Mouse (Mus musculus): Measurements from ENCODE around the gene Plpp7.
A peak's percentile ranks its signal among the peaks of the same experiment; 100 is the strongest.

Plpp7 gene

GRCm38 (mm10) chr2:32134039-32134438 lies 38.7 kb downstream of the Plpp7 start:
- no peak for DNase-seq (ENCODE audit: extremely low read depth, insufficient read length, low spot score)

- peak; percentile 96 for DNase-seq (ENCODE audit: extremely low read depth, insufficient read length, low spot score)
Measured at GRCm38 (mm10) chr2:32137667-32138266, 42.4 kb downstream of the Plpp7 start.

DNA sequence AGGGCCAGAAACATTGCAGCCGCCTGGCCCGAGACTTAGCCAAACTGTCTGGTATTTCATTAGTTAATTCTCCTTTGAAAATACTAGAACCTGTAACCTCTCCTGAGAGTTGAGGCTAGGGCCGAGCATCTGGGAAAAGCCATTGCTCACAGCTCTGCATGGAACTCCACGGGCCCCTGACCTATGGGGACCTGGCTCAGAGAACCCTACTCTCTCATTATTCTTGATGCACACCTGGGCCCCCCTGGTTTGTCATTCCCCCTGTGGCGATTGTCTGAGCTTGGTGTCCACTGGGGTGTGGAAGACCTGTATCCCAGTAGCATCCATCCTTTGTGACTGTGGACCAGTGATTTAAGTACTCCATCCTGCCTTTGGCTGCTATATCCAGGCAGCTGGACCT lies 44.0 kb downstream of the Plpp7 start:
- no peak for DNase-seq (ENCODE audit: extremely low read depth, insufficient read length, low spot score)

DNA sequence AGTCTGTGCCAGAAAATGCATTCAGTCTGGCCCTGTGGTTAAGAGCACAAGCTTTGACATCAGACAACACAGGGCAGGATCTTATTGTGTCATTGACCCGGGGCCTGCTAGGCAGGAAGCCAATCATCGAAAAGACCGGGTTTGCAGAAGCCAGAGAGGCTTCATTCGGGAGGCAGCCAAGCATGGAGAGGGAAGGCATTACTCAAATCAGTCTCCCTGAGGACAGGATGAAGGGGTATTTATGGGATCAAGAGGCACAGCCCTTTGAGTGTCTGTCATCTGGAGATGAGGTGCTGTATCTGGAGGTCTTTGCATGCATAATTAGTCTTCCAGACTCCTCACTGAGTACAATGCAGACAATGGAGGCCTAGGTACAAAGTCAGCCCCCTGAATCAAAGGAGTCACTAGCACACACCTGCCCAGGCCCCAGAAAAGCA lies 45.2 kb downstream of the Plpp7 start:
- no peak for DNase-seq (ENCODE audit: extremely low read depth, insufficient read length, low spot score)

DNA sequence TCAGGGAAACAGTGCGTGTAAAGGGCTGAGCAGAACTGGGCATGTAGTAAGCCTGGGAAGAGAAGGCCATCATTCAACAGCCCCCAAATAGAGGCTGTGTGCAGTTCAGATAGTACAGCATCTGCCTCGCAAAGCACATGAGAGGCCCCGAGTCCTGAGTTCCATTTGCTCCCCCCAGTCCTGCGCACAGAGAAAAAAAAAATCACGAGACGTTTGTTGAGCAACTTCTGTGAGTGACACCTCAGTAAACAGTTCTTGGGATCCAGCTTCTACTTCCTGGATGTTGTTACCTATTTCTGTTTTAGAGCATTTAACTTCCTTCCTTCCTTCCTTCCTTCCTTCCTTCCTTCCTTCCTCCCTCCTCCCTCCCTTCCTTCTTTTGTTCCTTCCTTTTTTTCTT lies 46.3 kb downstream of the Plpp7 start:
- DNase-seq (ENCODE audit: extremely low read depth, insufficient read length, low spot score), result no peak

- no peak for DNase-seq (ENCODE audit: extremely low read depth, insufficient read length, low spot score)
Measured at GRCm38 (mm10) chr2:32142368-32142767, 47.0 kb downstream of the Plpp7 start.

GRCm38 (mm10) chr2:32144633-32145032 lies 49.3 kb downstream of the Plpp7 start:
- DNase-seq (ENCODE audit: extremely low read depth, insufficient read length, low spot score), result no peak

DNA sequence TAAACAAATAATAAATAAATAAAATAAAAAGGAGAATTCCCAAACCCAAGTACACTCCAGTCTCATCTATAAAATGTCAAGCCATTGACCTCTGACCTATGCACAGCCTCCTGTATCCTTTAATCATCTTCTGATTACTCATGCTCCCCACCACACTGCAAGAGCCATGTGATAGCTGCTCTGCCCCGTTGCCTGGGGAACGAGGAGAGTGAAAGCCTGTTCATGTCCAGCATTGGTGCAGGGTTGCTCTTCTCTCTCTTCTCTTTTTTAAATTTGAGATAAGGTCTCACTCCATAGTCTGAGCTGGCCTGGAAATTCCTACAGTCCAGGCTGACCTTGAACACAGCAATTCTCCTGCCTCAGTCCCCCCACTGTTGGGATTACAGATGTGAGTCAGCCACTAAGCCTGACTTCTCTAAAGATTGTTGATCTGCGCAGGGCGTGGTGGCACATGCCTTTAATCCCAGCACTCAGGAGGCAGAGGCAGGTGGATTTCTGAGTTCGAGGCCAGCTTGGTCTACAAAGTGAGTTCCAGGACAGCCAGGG lies 51.4 kb downstream of the Plpp7 start:
- DNase-seq (ENCODE audit: extremely low read depth, insufficient read length, low spot score), result no peak

- no peak for DNase-seq (ENCODE audit: extremely low read depth, insufficient read length, low spot score)
Measured at GRCm38 (mm10) chr2:32150135-32150534, 54.8 kb downstream of the Plpp7 start.

GRCm38 (mm10) chr2:32150562-32150923 lies 55.2 kb downstream of the Plpp7 start:
- peak; percentile 48 for DNase-seq (ENCODE audit: extremely low read depth, insufficient read length, low spot score)

DNA sequence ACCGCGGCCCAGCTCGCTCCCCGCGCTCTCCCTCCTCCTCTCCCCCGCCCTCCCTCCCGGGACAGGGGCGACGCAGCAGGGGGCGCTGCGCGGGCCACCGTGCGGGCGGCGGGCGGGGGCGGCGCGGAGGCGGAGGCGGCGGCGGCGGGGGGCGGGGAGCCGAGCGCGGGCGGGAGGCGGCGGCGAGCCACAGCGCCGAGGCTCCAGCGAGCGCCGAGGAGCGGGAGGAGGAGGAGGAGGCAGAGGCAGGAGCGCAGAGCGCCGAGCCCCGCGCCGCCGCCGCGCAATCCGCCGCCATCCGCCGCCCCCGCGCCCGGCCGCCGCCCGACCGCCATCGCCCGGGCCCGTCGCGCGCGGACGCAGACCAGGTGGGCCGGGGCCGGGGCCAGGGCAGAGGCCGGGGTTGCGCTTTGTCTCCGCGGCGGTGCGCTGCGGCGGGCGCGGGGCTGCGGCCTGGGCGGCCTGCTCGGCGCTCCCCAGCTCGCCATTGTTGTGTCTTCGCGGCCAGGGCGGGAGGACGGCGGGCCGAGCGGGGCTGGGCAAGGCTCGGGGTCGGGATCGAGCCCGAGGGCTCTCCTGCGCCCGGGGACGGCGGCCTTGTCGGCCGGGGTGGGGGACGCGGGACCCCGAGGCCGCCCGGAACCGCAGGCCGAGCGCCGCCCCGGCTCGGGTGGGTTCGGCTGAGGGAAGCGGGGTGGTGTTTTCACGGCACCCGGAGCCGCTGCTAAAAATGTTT lies 55.8 kb downstream of the Plpp7 start, which contains the start of gene Prrc2b:
TSS of gene Prrc2b (plus strand) at position 159 of the 736 bp plus-strand sequence.
- peak; percentile 45 for DNase-seq (ENCODE audit: extremely low read depth, insufficient read length, low spot score)

DNA sequence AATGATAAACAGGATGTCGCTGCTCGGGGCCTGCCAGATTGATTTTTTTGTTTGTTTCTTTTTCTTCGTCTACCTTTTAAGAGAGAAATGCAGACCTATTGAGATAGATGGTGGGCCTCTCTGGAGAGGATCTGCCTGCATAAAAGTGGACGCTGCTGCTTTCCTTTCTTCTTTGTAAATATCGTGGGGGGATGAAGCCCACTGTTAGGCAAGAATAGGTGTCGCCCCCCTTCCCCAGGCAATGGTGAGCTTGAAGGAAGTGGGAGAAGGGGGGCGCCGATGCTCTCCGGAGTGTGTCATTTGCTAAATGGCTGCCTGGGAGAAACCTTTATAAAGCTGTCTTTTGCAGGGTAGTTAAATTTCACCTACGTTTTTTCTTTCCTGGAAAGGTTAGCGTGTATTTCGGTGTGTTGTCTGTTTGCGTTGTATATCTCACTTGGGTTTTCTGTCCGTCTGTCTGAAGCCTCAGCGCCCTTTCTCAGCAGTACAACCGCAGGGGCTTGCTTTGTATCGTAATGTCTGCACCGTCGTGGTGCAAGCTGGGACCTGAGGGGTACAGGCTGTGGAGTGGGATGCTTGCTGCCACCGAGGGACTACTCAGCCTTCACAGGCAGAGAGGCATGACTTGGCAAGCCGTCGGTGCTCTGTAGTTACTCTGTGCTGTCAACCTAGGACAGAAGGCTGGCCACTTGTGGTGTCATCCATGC lies 56.5 kb downstream of the Plpp7 start:
- DNase-seq (ENCODE audit: extremely low read depth, insufficient read length, low spot score), result peak; percentile 43

- DNase-seq (ENCODE audit: extremely low read depth, insufficient read length, low spot score), result no peak
Measured at GRCm38 (mm10) chr2:32152367-32153034, 57.2 kb downstream of the Plpp7 start.

DNA sequence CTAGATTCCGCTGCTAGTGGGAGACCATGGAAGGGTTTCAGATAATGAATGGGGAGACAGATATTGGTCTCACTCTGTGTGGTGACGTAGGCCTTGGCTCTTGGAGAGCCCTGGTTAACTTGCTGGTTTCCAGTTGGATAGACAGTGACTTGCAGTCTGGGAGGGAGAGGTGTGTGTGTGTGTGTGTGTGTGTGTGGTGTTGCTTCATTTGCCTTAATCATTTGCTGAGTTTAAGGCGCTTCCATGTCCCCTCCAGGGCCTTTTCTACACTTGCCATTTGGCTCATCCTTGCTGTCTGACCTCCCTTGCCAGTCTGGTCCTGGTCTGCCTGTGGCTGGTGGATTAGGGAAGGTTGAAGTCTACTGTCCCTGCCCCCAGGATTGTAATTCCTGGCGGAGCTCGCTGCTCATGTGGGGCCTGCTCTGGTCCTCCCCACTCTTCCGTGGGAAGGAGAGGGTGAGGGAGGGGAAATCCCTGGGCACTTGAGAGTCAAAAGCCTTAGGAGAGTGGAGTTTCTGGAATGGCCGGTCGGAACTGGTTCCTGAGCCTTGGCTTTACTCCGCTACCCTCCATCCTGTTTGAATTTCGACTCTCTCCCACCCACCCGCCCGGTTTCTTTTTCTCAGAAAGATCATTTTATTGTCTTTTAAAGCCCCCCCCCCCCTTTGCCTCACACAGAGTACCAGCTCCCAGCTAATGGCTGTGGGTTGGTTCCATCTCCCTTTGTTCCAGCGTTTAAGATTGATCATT lies 57.9 kb downstream of the Plpp7 start:
- no peak for DNase-seq (ENCODE audit: extremely low read depth, insufficient read length, low spot score)

DNA sequence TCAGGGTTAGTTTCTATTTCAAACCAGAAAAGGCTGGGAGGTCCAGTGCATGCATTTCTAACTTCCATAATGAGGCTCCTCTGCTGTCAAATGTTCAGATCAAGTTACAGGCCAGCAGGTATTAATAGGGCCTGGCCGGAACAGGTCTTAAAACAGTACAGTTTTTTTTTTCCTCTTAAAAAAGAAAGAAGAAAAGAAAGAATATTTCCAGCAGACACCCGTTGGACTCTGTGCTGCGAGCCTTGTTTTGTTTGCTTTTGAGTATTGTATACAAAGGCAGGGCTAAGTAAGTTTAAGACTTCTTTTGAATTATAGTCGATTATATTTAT lies 58.4 kb downstream of the Plpp7 start:
- no peak for DNase-seq (ENCODE audit: extremely low read depth, insufficient read length, low spot score)

- DNase-seq (ENCODE audit: extremely low read depth, insufficient read length, low spot score), result no peak
Measured at GRCm38 (mm10) chr2:32154334-32154997, 59.1 kb downstream of the Plpp7 start.

DNA sequence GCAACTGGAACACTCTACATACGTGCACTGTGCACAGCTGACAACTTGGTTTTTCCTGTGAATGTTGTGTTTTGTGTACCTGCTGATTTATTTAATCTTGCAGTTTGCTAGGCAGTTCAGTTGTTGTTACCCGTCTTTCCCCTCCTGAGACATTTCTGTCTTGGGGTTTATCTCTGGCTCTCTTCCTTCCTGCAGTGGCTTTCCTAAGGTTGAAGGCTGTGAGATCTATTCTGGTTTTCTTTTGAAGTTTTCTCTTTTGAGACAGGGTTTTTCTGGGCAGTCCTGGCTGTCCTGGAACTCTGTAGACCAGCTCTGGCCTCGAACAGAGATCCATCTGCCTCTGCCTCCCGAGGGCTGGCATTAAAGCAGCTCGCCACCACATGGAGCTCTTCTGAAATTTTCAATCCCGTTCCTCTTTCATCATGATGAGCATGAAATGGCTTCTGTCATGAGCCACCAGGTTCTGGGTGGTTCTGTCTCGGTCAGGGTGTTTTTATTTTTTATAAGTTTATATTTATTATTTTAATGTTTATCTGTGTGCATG lies 59.7 kb downstream of the Plpp7 start:
- DNase-seq (ENCODE audit: extremely low read depth, insufficient read length, low spot score), result no peak

DNA sequence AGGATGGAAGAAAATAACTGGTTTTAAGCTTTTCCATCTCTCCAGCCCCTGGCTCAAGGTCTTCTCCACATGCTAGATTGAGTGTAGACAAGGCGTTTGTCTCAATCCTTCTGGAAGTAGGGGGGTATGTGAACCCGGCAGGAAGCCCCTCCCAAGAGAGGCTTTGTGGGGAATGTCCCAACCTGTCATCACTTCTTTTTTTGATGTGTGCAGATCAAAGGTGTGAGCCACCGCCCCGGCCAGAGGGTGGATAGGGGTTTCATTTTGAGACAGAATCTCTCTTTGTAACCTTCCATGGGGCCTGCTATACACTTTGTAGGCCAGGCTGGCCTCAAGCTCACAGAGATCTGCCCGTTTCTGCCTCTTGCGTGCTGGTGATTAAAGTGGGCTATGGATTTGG lies 60.3 kb downstream of the Plpp7 start:
- DNase-seq (ENCODE audit: extremely low read depth, insufficient read length, low spot score), result no peak

DNA sequence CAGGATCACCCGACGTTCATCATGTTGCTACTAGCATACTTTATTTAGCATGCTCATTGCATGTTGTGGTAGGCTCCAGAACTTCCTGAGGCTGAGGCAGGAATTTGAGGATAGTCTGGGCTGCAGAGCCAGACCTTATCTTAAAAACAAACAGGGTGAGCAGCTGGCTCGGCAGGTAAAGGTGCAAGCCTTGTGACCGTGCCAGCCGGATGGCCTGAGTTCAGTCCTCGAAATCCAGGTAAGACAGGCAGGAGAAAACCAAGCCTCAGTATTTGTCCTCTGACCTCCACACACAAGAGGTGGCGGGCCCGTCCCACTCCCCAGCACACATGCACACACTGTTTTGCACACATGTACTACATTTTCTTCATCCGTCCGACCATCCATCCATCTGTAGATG lies 61.3 kb downstream of the Plpp7 start:
- no peak for DNase-seq (ENCODE audit: extremely low read depth, insufficient read length, low spot score)

GRCm38 (mm10) chr2:32157328-32157727 lies 62.0 kb downstream of the Plpp7 start:
- no peak for DNase-seq (ENCODE audit: extremely low read depth, insufficient read length, low spot score)
